Comparison of ENCODE assay signal across 10 mouse cellular contexts in the genomic region with DNA sequence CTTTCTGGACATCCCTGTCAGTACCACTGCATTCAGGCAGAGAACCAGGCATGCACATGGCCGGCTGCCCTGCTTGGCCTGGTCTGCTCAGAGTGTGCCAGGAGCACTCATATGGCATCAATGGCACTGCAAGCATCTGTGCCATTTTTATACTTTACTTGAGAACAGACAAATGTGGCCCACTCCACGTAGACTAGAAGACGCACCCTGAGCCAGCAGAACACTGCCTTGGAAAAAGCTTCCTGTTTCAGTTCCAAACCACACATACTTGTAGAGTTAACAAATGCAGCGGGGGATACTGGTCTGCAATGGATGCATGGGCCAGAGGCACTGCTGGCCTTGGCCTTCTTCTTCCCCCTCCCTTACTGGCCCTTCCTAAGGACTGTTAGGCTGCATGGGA.
DNase-seq lines count a peak whose midpoint lies in the region; ATAC-seq and TF ChIP-seq lines count a peak whose summit lies in the region.
"Had no signal": no experiment of that assay in that cellular context is flagged by ENCODE, and none has a peak within 500 bp of the region (broad histone marks: within the 10 kb centered on the region; RNA-seq: fewer than 3 reads in every experiment).

No protein-coding gene starts in this region.

- no peak overlapping the region for H3K4me3 ChIP-seq in heart, embryonic 11.5 days (ENCODE audit: low read depth, low read length)
- H3K4me3 ChIP-seq in midbrain, embryonic 11.5 days (ENCODE audit: low read depth, low read length), result no peak overlapping the region
- H3K4me3 ChIP-seq in midbrain, embryonic 10.5 days, result no peak overlapping the region
- H3K4me3 ChIP-seq in heart, postnatal 0 days (ENCODE audit: low read depth, low read length), result no peak overlapping the region
- H3K4me3 ChIP-seq: hindbrain, embryonic 12.5 days had no signal

- ATAC-seq in heart, embryonic 11.5 days (replicated peaks; ENCODE audit: insufficient number of reproducible peaks, low FRiP score, low TSS enrichment), result no peak
- no peak for ATAC-seq in midbrain, embryonic 11.5 days (ENCODE audit: low FRiP score)
- ATAC-seq in heart, postnatal 0 days (ENCODE audit: insufficient read depth, low read depth), result no peak
- no peak for ATAC-seq in activated CD4-positive, CD25-positive, alpha-beta regulatory T cell, adult 4 months
- no peak for ATAC-seq in monocyte, adult 5-6 weeks (replicated peaks; ENCODE audit: insufficient number of reproducible peaks, low FRiP score, low TSS enrichment, poor library complexity, severe bottlenecking)

- 90% methylated on average over 4 of the region's 4 CpGs for WGBS in heart, embryonic 11.5 days (ENCODE audit: insufficient replicate concordance)
- WGBS in midbrain, embryonic 11.5 days, result 97% methylated on average over 4 of the region's 4 CpGs
- WGBS in midbrain, embryonic 10.5 days, result 95% methylated on average over 4 of the region's 4 CpGs
- WGBS in heart, postnatal 0 days, result 71% methylated on average over 4 of the region's 4 CpGs

- peak; percentile 96 for DNase-seq in heart, adult 11 months
- DNase-seq in midbrain, embryonic 11.5 days (ENCODE audit: low spot score, missing footprints), result peak; percentile 37
- DNase-seq in midbrain, embryonic 10.5 days (ENCODE audit: low spot score), result no peak
- DNase-seq in heart, postnatal 0 days (ENCODE audit: low spot score), result no peak
- DNase-seq in thymus, postnatal 25 days, result no peak
- DNase-seq: adrenal gland, postnatal 10 days had no signal

- TF ChIP-seq CTCF in heart, postnatal 0 days (IDR thresholded peaks at IDR 0.05; ENCODE audit: low read depth), result no peak

- H3K9me3 ChIP-seq in heart, embryonic 11.5 days (replicated peaks; ENCODE audit: control insufficient read depth, low read length), result no peaks in the 10 kb centered on the region
- no peaks in the 10 kb centered on the region for H3K9me3 ChIP-seq in midbrain, embryonic 11.5 days (ENCODE audit: control insufficient read depth, low read length)
- H3K9me3 ChIP-seq in midbrain, embryonic 10.5 days (replicated peaks), result no peaks in the 10 kb centered on the region
- no peaks in the 10 kb centered on the region for H3K9me3 ChIP-seq in heart, postnatal 0 days (replicated peaks; ENCODE audit: control insufficient read depth, low read length)
- H3K9me3 ChIP-seq: hindbrain, embryonic 12.5 days had no signal

- H3K4me2 ChIP-seq in heart, embryonic 11.5 days, result no peak overlapping the region
- H3K4me2 ChIP-seq in midbrain, embryonic 11.5 days, result no peak overlapping the region
- H3K4me2 ChIP-seq in heart, postnatal 0 days (ENCODE audit: low read depth, low read length), result no peak overlapping the region
- H3K4me2 ChIP-seq: hindbrain, embryonic 12.5 days had no signal

- H3K36me3 ChIP-seq in heart, embryonic 11.5 days (ENCODE audit: control insufficient read depth, insufficient read depth, low read length), result peaks cover 4% of the 10 kb centered on the region; the same call in 1 of the 2 replicates
- H3K36me3 ChIP-seq in midbrain, embryonic 11.5 days (ENCODE audit: control insufficient read depth, insufficient read depth, low read length), result no peaks in the 10 kb centered on the region
- H3K36me3 ChIP-seq in midbrain, embryonic 10.5 days, result peaks cover 17% of the 10 kb centered on the region
- H3K36me3 ChIP-seq in heart, postnatal 0 days (replicated peaks; ENCODE audit: control insufficient read depth, insufficient read depth, low read length), result peaks cover 56% of the 10 kb centered on the region

- H3K27me3 ChIP-seq in heart, embryonic 11.5 days (ENCODE audit: control insufficient read depth, insufficient read depth, low read length), result no peaks in the 10 kb centered on the region
- no peaks in the 10 kb centered on the region for H3K27me3 ChIP-seq in midbrain, embryonic 11.5 days (ENCODE audit: control insufficient read depth, insufficient read depth, low read length)
- H3K27me3 ChIP-seq in midbrain, embryonic 10.5 days (ENCODE audit: low read depth, poor library complexity, severe bottlenecking), result no peaks in the 10 kb centered on the region
- no peaks in the 10 kb centered on the region for H3K27me3 ChIP-seq in heart, postnatal 0 days (ENCODE audit: control insufficient read depth, insufficient read depth, low read length)
- H3K27me3 ChIP-seq: hindbrain, embryonic 12.5 days had no signal

- H3K4me1 ChIP-seq in heart, embryonic 11.5 days (ENCODE audit: control insufficient read depth, insufficient read depth, low read length), result peaks cover 7% of the 10 kb centered on the region; the same call in 1 of the 2 replicates
- no peaks in the 10 kb centered on the region for H3K4me1 ChIP-seq in midbrain, embryonic 11.5 days (ENCODE audit: control insufficient read depth, insufficient read depth, low read length)
- no peaks in the 10 kb centered on the region for H3K4me1 ChIP-seq in midbrain, embryonic 10.5 days
- H3K4me1 ChIP-seq in heart, postnatal 0 days (ENCODE audit: control insufficient read depth, insufficient read depth), result peaks cover 15% of the 10 kb centered on the region
- H3K4me1 ChIP-seq: hindbrain, embryonic 12.5 days had no signal

- no peak overlapping the region for H3K9ac ChIP-seq in heart, embryonic 11.5 days (ENCODE audit: low read depth, low read length)
- H3K9ac ChIP-seq in midbrain, embryonic 11.5 days (ENCODE audit: low read length), result no peak overlapping the region
- no peak overlapping the region for H3K9ac ChIP-seq in heart, postnatal 0 days (replicated peaks; ENCODE audit: low read depth, low read length)
- H3K9ac ChIP-seq: hindbrain, embryonic 12.5 days had no signal

- no peak for TF ChIP-seq EP300 in heart, postnatal 0 days (IDR thresholded peaks at IDR 0.05; ENCODE audit: low read depth)

- H3K27ac ChIP-seq in heart, embryonic 11.5 days (ENCODE audit: low read depth, low read length), result no peak overlapping the region
- no peak overlapping the region for H3K27ac ChIP-seq in midbrain, embryonic 11.5 days (ENCODE audit: low read depth, low read length)
- no peak overlapping the region for H3K27ac ChIP-seq in midbrain, embryonic 10.5 days (replicated peaks)
- 0 out of 2 replicates have a peak overlapping the region, but pooled peaks have one; percentile 3 for H3K27ac ChIP-seq in heart, postnatal 0 days (ENCODE audit: low read depth)
- H3K27ac ChIP-seq: hindbrain, embryonic 12.5 days had no signal

Comparison
In these comparisons a context has a peak if more than half of its experiments do, and no peak if none do; other contexts are left out.
1. DNase-seq: peak in heart, adult 11 months (single experiment) and midbrain, embryonic 11.5 days (single experiment); none in midbrain, embryonic 10.5 days (single experiment), heart, postnatal 0 days (single experiment) and thymus, postnatal 25 days (single experiment).